In the genomic region with DNA sequence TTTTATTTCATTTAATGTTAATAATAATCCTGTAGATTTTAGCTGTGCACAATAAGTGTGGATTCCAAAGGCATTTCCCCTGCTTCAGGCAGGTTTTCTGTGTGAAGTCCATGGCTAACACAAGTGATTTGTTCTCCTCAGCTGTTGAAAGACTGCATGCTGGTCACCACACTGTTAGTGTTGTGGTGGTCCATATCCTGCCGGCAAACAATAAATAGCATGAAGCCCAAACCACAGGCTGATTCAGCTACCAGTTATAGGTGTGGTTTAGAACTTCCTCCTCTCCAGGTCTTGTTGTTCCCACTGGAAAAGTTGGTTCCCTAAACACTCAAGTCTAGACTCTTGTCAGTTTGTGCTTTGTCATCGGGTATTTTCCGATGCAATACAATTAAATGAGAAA, we compare ENCODE assay signal across 22 mouse cellular contexts.
"Had no signal": no experiment of that assay in that cellular context is flagged by ENCODE, and none has a peak within 500 bp of the region (broad histone marks: within the 10 kb centered on the region; RNA-seq: fewer than 3 reads in every experiment).

No protein-coding gene starts in this region.

- DNase-seq: kidney, adult 18-20 months; kidney, adult 9 months; kidney, postnatal 14 days; kidney, postnatal 4 days; left cerebral cortex, postnatal 4 days; liver, postnatal 0 days; lung, embryonic 14.5 days; right cerebral cortex, adult 18-20 months; right cerebral cortex, postnatal 14 days; right cerebral cortex, postnatal 4 days; thymus, adult 2 months; thymus, postnatal 14 days had no signal

- H3K4me1 ChIP-seq: limb, embryonic 12.5 days; limb, embryonic 15.5 days; midbrain, embryonic 12.5 days; midbrain, embryonic 15.5 days; neural tube, embryonic 12.5 days; neural tube, embryonic 15.5 days had no signal

- H3K36me3 ChIP-seq: limb, embryonic 12.5 days; limb, embryonic 15.5 days; midbrain, embryonic 12.5 days; midbrain, embryonic 15.5 days; neural tube, embryonic 12.5 days; neural tube, embryonic 15.5 days had no signal

- H3K27me3 ChIP-seq: limb, embryonic 12.5 days; limb, embryonic 15.5 days; midbrain, embryonic 15.5 days; neural tube, embryonic 12.5 days; neural tube, embryonic 15.5 days had no signal

- ATAC-seq: liver, postnatal 0 days; lung, postnatal 0 days; midbrain, embryonic 15.5 days had no signal

- H3K4me3 ChIP-seq: limb, embryonic 12.5 days; limb, embryonic 15.5 days; midbrain, embryonic 12.5 days; midbrain, embryonic 15.5 days; neural tube, embryonic 12.5 days; neural tube, embryonic 15.5 days had no signal

- H3K27ac ChIP-seq: limb, embryonic 12.5 days; limb, embryonic 15.5 days; liver, embryonic 14.5 days; macrophage; midbrain, embryonic 12.5 days; midbrain, embryonic 15.5 days; neural tube, embryonic 12.5 days; neural tube, embryonic 15.5 days; stomach, postnatal 0 days had no signal

- H3K9me3 ChIP-seq: limb, embryonic 15.5 days; midbrain, embryonic 15.5 days; neural tube, embryonic 12.5 days had no signal
